Mouse (Mus musculus): ENCODE results near the gene Dph1. TPM values are rescaled to one million over a fixed set of nuclear protein-coding genes. Genes with fewer than 3 reads are reported as not detected.

The Dph1 gene
- polyA plus RNA-seq, 2 experiments: 25.5 to 30.0 TPM

DNA sequence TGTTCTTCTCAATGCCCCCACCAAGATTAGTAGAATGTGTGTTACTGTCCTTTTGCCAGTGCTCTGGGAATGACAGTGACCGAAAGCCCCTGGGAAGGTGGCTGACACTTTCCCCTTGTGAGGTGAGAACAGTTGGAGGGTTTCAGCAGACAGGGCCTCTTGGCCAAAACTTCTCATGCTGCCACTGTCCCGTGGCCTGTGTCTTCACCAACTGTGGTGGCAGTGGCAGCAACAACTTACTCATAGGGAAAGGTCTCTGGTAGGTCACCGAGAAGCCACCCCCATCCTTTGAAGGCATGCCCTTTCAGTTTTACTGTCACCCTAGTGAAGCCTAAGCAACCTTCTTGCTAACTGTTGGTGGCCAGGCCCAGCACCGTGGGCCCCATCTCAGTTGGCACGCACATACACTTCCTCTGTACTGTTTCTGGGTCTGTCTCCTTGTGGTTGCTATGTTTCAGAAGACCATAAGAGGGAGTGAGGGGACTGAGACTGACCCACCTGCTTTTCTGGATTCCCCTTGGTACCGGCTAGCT lies 36.9 kb downstream of the Dph1 start:
- no peak overlapping the region for H3K4me3 ChIP-seq (replicated peaks; ENCODE audit: low read length)
- H3K27me3 ChIP-seq (ENCODE audit: control insufficient read depth, insufficient read depth, low read length): no peaks in the 10 kb centered on the region
- WGBS: 67% methylated on average over 6 of the region's 6 CpGs
- H3K27ac ChIP-seq (replicated peaks; ENCODE audit: low read depth, low read length): no peak overlapping the region
- H3K9ac ChIP-seq (ENCODE audit: low read depth, low read length, severe bottlenecking): no peak overlapping the region
- H3K9me3 ChIP-seq (ENCODE audit: control insufficient read depth, low read length): no peaks in the 10 kb centered on the region
- no peak overlapping the region for H3K4me2 ChIP-seq (replicated peaks; ENCODE audit: low read depth, low read length, severe bottlenecking)
- no peak for DNase-seq (ENCODE audit: low spot score)
- no peak for ATAC-seq (ENCODE audit: low FRiP score, low read depth)
- H3K4me1 ChIP-seq (ENCODE audit: control insufficient read depth, insufficient read depth, low read length): peaks cover 21% of the 10 kb centered on the region; the same call in 1 of the 2 replicates
- H3K36me3 ChIP-seq (ENCODE audit: control insufficient read depth, insufficient read depth, low read length): peaks cover 21% of the 10 kb centered on the region
- no peak for TF ChIP-seq POLR2A (IDR thresholded peaks at IDR 0.05; ENCODE audit: borderline replicate concordance, extremely low read depth, insufficient read depth, insufficient read length)

DNA sequence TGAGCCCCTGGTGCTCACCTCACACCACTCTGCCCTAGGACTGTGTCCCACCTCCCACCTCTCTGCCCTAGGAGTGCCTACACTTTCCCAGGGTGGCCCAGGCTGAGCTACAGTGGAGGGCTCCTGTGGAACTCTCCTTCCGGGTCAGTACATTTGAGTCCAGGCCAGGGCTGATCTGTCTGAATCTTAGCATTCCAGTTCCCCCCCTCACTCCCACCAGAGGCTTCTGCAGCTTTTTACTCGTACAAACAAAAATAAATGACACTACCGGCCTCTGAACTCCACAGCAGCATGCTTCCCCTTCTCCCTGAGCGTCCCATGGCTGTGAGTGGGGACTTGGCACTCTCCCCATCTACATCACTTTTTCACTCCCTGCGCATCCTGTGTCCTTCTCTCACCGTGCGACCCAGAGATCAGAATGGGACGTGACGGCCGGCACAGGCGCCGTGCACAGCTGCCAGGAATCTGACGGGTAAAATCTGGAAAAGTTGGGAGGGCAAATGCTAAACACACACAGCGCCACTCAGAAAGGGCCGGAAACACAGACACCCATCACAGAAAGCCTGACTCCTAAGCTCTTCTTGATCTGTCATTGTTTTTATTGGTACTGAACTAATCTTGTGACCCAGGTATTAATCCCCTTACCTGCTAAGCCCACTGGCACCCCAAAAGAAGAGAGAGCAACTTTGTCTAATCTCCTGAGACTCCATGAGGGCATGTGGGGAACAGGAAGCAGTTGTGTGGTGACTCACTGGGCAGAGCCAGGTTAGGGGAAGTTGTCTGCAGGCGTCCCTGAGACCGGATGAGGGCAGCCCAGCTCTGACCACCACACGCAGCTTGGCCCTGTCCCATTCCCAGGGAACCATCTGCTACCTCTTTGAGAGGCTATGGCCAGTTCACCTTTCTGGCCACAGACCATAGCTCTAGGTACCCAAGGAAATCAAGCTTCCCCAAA lies 38.2 kb downstream of the Dph1 start:
- no peak overlapping the region for H3K9ac ChIP-seq (ENCODE audit: low read depth, low read length, severe bottlenecking)
- H3K27ac ChIP-seq (replicated peaks; ENCODE audit: low read depth, low read length): no peak overlapping the region
- peaks cover 20% of the 10 kb centered on the region for H3K36me3 ChIP-seq (ENCODE audit: control insufficient read depth, insufficient read depth, low read length)
- ATAC-seq (ENCODE audit: low FRiP score, low read depth) (no peak), DNase-seq (ENCODE audit: low spot score) (no peak)
- H3K27me3 ChIP-seq (ENCODE audit: control insufficient read depth, insufficient read depth, low read length): no peaks in the 10 kb centered on the region
- 76% methylated on average over 18 of the region's 18 CpGs for WGBS
- H3K9me3 ChIP-seq (ENCODE audit: control insufficient read depth, low read length): no peaks in the 10 kb centered on the region
- TF ChIP-seq POLR2A (IDR thresholded peaks at IDR 0.05; ENCODE audit: borderline replicate concordance, extremely low read depth, insufficient read depth, insufficient read length): no peak
- H3K4me2 ChIP-seq (replicated peaks; ENCODE audit: low read depth, low read length, severe bottlenecking): no peak overlapping the region
- peaks cover 32% of the 10 kb centered on the region for H3K4me1 ChIP-seq (ENCODE audit: control insufficient read depth, insufficient read depth, low read length)
- H3K4me3 ChIP-seq (replicated peaks; ENCODE audit: low read length): no peak overlapping the region

DNA sequence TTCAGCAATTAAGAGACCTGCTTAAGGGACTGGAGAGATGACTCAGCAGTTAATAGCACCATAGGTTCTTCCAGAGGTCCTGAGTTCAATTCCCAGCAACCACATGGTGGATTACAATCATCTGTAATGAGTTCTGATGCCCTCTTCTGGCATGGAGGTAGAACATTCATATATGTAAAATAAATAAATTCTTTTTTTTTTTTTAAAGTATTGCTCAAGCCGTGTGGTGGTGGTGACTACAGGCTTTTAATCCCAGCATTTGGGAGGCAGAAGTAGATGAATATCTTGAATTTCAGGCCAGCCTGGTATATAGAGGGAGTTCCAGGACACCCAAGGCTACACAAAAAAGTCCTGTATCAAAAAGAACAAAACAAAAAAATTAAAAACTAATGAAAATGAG lies 40.7 kb downstream of the Dph1 start:
- Histone ChIP-seq H3K27me3 (ENCODE audit: control insufficient read depth, insufficient read depth, low read length) (no peaks in the 10 kb centered on the region), H3K4me3 (replicated peaks; ENCODE audit: low read length) (no peak overlapping the region), H3K4me2 (replicated peaks; ENCODE audit: low read depth, low read length, severe bottlenecking) (no peak overlapping the region), H3K9me3 (ENCODE audit: control insufficient read depth, low read length) (no peaks in the 10 kb centered on the region), H3K27ac (replicated peaks; ENCODE audit: low read depth, low read length) (no peak overlapping the region), H3K9ac (ENCODE audit: low read depth, low read length, severe bottlenecking) (no peak overlapping the region), H3K36me3 (ENCODE audit: control insufficient read depth, insufficient read depth, low read length) (peaks cover 20% of the 10 kb centered on the region), H3K4me1 (ENCODE audit: control insufficient read depth, insufficient read depth, low read length) (peaks cover 37% of the 10 kb centered on the region)
- ATAC-seq (ENCODE audit: low FRiP score, low read depth) (no peak), DNase-seq (ENCODE audit: low spot score) (no peak)
- 85% methylated on average over 1 of the region's 1 CpGs for WGBS
- TF ChIP-seq POLR2A (IDR thresholded peaks at IDR 0.05; ENCODE audit: borderline replicate concordance, extremely low read depth, insufficient read depth, insufficient read length): no peak

DNA sequence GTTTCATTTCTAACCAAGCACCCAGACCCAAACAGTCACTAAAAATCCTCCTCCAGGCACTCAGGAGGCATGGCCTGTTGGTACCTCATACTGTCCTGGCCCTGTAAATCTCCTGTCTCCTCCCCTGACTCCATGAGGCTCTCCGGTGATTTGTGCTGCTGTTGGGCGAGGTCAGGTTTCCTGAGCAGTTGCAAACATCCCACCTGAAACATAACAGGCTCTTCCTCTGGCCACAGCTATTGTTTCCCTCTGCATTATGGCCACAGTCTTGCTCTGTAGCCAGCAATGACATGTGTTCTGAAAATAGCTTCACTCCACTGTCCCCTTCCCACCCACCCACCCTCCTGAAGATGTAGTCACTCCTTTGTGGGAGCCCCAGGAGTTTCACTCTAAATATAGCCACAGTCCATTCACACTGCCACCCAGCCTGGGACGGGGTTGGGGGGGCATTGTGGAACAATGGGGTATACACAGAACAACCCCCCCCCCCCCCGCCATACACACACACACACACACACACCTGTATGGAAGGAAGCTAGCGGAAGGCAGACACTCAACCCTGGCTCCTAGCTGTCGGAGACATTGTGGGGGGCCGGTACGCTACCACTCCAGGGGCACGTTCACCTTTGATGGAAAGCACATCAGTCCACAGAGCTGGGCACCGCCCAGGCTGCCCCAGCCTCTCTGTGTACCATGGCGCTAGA lies 42.6 kb downstream of the Dph1 start:
- Histone ChIP-seq H3K9ac (ENCODE audit: low read depth, low read length, severe bottlenecking) (no peak overlapping the region), H3K27me3 (ENCODE audit: control insufficient read depth, insufficient read depth, low read length) (no peaks in the 10 kb centered on the region), H3K9me3 (ENCODE audit: control insufficient read depth, low read length) (no peaks in the 10 kb centered on the region), H3K4me2 (replicated peaks; ENCODE audit: low read depth, low read length, severe bottlenecking) (no peak overlapping the region), H3K36me3 (ENCODE audit: control insufficient read depth, insufficient read depth, low read length) (peaks cover 22% of the 10 kb centered on the region), H3K4me1 (ENCODE audit: control insufficient read depth, insufficient read depth, low read length) (peaks cover 37% of the 10 kb centered on the region), H3K4me3 (replicated peaks; ENCODE audit: low read length) (no peak overlapping the region), H3K27ac (replicated peaks; ENCODE audit: low read depth, low read length) (peak overlapping the region; percentile 81)
- no peak for TF ChIP-seq POLR2A (IDR thresholded peaks at IDR 0.05; ENCODE audit: borderline replicate concordance, extremely low read depth, insufficient read depth, insufficient read length)
- DNase-seq (ENCODE audit: low spot score) (no peak), ATAC-seq (ENCODE audit: low FRiP score, low read depth) (no peak)
- 75% methylated on average over 10 of the region's 11 CpGs for WGBS

DNA sequence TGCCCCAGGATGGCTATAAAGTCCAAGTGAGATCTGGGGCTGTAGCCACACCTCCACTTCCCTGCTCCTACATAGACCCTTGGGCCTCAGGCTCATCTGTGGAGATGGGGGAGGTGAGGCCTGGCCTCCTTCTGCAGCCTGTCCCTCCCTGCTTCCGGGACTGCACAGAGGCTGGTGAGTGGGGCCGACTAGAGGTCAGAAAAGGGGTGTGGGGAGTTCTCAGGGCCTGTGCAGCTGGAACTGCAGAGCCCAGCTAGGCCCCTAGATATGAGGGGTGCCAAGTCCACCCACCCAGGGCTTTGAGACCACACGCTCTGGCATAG lies 43.2 kb downstream of the Dph1 start:
- Histone ChIP-seq H3K4me1 (ENCODE audit: control insufficient read depth, insufficient read depth, low read length) (peaks cover 41% of the 10 kb centered on the region), H3K9me3 (ENCODE audit: control insufficient read depth, low read length) (no peaks in the 10 kb centered on the region), H3K27ac (replicated peaks; ENCODE audit: low read depth, low read length) (peak overlapping the region; percentile 81), H3K4me2 (replicated peaks; ENCODE audit: low read depth, low read length, severe bottlenecking) (0 out of 2 replicates have a peak overlapping the region, but pooled peaks have one; percentile 26), H3K4me3 (replicated peaks; ENCODE audit: low read length) (no peak overlapping the region), H3K36me3 (ENCODE audit: control insufficient read depth, insufficient read depth, low read length) (peaks cover 29% of the 10 kb centered on the region), H3K27me3 (ENCODE audit: control insufficient read depth, insufficient read depth, low read length) (no peaks in the 10 kb centered on the region), H3K9ac (ENCODE audit: low read depth, low read length, severe bottlenecking) (no peak overlapping the region)
- ATAC-seq (ENCODE audit: low FRiP score, low read depth) (peak; percentile 82), DNase-seq (ENCODE audit: low spot score) (no peak)
- no peak for TF ChIP-seq POLR2A (IDR thresholded peaks at IDR 0.05; ENCODE audit: borderline replicate concordance, extremely low read depth, insufficient read depth, insufficient read length)
- 19% methylated on average over 3 of the region's 3 CpGs for WGBS
